Mouse (Mus musculus): Measurements from ENCODE around the gene Hist2h2ab.
"Not testable (repeated sequence)": the region's sequence is repeated elsewhere in the genome, so short reads cannot be mapped to it uniquely, and the experiment has no call there.

Gene Hist2h2ab

DNA sequence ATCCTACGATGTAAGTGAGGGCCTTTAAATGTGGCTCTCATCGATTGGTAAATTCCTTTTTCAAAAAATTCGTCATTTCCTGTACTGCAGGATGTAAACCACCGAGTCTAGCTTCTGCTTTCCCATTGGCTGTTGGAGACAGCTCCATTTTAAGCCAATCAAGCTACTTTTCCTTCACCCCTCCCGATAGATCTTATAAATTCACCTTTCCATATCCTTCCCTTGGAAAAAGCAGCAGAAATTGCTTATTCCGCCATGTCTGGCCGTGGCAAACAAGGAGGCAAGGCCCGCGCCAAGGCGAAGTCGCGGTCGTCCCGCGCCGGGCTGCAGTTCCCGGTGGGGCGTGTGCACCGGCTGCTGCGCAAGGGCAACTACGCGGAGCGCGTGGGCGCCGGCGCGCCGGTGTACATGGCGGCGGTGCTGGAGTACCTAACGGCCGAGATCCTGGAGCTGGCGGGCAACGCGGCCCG is at the start of gene Hist2h2ab, which contains the start of gene Bola1:
Gene Hist2h2ab (plus strand): TSS at position 205 of the 470 bp plus-strand sequence.
Gene Bola1 (minus strand): TSS at position 49 of the 470 bp plus-strand sequence.
- DNase-seq (ENCODE audit: low read depth, low spot score): peak; percentile 98

- no peak for DNase-seq (ENCODE audit: low read depth, low spot score)
Observed at GRCm38 (mm10) chr3:96170276-96170675, 49.4 kb upstream of the Hist2h2ab start.

- DNase-seq (ENCODE audit: low read depth, low spot score): no peak
Observed at GRCm38 (mm10) chr3:96170976-96171545, 48.6 kb upstream of the Hist2h2ab start.

- DNase-seq (ENCODE audit: low read depth, low spot score): peak; percentile 60
Observed at GRCm38 (mm10) chr3:96171583-96172196, 48.0 kb upstream of the Hist2h2ab start.

DNA sequence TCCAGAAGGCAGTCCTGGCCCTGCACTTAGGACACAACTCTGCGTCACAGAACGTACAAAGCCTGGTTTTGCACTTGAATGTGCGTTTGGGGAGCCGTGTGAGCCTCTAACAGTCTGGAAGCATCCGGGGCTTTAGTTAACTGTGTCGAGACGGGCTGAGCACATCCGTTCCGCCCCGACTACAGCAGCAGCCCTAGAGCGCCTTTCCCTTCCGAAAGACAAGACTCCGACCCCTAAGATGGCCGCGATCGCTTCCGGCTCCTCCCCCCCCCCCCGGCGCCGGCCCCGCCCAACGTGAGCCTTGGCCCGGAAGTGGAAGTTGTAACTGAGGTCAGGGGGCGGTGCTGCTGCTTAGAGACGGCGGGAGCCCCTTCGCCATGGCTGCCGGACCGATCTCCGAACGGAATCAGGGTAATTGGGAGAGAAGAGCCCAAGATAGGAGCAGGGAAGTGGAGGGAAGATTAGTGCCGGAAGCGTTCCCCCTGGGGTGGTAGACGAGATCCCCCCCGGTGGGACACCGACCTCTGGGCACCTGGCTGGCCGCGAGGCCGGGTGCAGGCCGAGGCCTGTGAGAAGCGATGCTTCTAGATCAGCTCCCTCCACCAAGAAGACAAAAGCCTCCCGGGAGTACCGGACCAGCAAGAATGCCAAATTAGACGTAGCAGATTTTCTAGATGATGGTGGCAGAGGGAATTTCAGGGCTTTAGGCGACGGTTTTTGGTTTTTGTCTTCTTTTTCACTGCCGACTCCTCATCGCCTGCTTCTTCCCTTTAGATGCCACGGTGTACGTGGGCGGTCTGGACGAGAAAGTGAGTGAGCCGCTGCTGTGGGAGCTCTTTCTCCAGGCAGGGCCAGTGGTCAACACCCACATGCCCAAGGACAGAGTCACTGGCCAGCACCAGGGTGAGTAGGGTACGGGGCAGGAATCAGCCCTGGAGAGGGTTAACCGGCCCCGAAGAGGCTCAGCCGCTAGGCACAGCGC is 47.2 kb upstream of the Hist2h2ab start, which contains the start of gene Sf3b4:
Gene Sf3b4 (plus strand): TSS at position 136 of the 982 bp plus-strand sequence.
- DNase-seq (ENCODE audit: low read depth, low spot score): peak; percentile 90

DNA sequence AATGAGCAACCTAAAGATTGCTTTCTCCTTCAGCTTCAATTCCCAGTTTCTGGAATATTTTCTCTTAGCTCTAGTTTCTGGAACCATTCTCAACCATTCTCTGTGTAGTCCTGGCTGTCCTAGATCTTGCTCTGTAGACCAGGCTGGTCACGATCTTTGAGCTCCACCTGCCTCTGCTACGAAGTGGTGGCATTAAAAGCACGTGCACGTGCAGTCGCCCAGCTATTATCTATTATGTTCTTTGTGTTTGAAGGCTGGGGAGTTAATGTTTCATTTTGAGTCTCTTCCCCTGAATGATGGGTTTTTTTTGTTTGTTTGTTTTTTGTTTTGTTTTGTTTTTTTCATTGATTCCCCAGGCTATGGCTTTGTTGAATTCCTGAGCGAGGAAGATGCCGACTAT is 46.5 kb upstream of the Hist2h2ab start:
- no peak for DNase-seq (ENCODE audit: low read depth, low spot score)

DNA sequence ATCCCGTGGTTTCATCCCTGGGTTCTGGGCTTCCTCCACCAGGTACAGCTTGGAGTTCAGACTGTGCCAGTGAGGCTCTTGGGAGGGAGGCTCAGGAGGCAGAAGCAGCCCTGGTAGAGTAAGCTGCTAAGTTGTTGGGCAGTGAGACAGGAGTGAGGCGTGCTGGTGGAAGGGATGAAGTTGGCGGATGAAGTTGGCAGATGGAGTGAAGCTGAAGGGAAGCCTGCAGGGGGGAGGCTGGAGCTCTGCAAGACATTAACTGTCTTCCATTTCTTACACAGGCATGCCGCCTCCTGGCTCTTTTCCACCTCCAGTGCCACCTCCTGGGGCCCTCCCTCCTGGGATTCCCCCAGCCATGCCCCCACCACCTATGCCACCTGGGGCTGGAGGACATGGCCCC is 45.6 kb upstream of the Hist2h2ab start:
- DNase-seq (ENCODE audit: low read depth, low spot score): not testable (repeated sequence)

GRCm38 (mm10) chr3:96175251-96175650 is 44.4 kb upstream of the Hist2h2ab start:
- DNase-seq (ENCODE audit: low read depth, low spot score): no peak

DNA sequence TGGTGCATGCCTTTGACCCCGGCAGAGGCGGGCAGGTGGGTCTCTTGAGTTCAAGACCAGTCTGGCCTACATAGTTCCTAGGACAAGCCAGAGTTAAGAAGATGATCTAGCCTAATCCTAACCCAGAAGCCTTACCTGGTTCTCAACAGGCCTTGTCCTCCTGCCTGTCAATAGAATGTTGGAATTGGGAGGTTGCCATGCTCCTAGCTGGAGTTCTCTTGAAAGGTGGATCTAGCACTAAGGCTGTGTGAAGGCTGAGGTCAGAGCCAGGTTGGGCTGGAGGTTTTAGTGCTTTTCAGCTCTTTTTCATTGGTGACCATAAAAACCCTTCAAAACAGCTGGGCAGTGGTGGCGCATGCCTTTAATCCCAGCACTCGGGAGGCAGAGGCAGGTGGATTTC is 41.2 kb upstream of the Hist2h2ab start:
- no peak for DNase-seq (ENCODE audit: low read depth, low spot score)

DNA sequence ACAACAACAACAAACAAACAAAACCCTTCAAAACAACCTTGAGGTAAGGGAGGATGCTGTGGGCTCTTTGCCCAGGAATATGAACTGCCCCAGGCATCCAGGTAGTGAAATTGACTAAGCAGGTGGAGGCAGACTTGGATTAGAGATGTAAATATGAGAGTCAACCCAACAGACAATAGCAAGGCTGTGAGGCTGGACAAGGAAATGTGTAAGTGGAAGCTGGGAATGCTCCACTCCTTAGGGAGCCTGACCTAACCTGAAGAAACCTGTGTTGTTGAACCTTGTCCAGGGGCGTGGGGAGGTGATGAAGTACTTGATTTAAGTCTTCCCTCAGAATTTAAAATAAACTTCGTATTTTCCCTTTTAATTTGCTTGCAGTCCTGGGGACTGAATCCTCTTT is 40.8 kb upstream of the Hist2h2ab start:
- DNase-seq (ENCODE audit: low read depth, low spot score): no peak

DNA sequence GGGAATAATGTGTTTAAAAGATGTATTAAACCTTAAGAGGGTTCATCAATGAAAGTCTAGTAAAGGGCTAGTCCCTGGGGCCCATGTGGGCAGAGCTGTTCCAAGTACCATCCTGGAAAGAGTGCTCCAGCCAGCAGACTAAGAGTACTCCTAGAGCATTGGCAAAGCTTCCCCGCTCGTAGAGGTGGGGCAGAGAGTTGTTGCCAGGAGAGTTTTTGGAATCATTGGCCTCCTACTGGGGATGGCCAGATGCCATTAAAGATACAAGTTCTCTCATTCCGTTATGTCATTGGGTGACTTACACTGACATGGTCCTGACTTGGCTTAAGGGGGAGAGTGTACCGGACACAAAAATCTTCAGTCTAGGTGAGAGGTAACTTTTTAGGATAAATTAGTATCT is 40.1 kb upstream of the Hist2h2ab start:
- no peak for DNase-seq (ENCODE audit: low read depth, low spot score)

- DNase-seq (ENCODE audit: low read depth, low spot score): no peak
Observed at GRCm38 (mm10) chr3:96180727-96181477, 38.8 kb upstream of the Hist2h2ab start, which contains the start of gene Sv2a. Gene Sv2a, plus strand, starts transcription at chr3:96181151.

GRCm38 (mm10) chr3:96181510-96182381 is 37.9 kb upstream of the Hist2h2ab start:
- DNase-seq (ENCODE audit: low read depth, low spot score): no peak

DNA sequence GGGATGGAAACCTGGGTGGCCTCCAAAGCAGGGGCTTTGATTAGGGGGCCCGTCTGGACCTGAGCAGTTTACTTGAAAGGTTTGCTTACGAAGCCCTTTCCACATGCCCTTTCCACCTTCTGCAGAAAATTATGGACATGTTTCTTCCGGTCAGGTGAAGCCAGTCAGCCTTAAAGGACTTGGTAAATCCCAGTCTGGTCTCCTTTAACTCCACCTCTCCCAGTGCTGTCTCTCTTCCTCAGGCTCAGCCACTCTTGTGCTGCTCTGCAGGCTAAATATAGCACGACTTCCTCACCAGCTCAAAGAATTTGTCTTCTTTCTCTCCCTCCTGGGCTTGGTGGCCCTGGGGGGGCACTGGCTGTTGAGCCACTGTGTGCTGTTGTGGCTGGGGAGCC is 37.3 kb upstream of the Hist2h2ab start:
- DNase-seq (ENCODE audit: low read depth, low spot score): peak; percentile 69

DNA sequence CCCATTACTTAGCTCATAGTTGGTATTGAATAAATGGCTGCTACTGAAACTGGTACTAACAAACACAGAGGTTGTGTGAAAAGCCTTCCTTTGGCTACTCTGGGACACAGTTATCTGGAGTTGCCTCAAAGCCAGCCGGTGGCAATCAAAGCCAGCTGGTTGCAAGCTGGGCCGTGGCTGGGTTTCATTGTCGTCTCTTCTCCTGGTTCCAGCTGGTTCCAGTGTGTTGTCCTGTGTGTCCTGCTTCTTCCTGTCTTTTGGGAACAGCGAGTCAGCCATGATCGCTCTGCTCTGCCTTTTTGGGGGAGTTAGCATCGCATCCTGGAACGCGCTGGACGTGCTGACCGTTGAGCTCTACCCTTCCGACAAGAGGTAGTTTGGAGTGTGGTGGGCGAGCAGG is 26.7 kb upstream of the Hist2h2ab start:
- no peak for DNase-seq (ENCODE audit: low read depth, low spot score)

GRCm38 (mm10) chr3:96194966-96195365 is 24.7 kb upstream of the Hist2h2ab start:
- no peak for DNase-seq (ENCODE audit: low read depth, low spot score)

DNA sequence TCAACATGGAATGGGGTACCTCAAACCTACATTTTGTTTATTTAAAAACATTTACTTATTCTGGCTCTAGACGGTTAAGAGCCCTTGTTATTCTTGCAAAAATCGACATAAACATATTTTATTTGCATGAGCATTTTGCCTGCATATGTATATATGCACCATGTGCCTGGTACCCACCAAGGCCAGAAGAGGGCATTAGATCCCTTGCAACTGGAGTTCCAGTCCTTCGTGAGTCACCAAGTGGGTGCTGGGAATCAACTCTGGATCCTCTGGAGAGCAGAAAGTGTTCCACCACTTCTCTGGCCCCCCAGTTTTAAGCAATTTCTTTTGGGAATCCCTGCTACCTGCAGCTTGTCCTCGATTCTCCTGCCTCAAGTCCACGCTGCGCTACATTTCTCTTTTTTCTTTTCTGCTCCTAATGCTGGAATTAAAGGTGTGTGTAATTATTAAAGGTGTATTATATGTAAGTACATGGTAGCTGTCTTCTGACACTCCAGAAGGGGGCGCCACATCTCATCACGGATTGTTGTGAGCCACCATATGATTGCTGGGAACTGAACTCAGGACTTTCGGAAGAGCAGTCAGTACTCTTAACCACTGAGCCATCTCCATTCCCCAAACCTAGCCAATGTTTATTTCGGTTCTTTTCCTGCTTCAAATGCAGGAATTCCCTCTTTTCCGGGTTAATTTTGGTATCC is 23.9 kb upstream of the Hist2h2ab start:
- no peak for DNase-seq (ENCODE audit: low read depth, low spot score)

- no peak for DNase-seq (ENCODE audit: low read depth, low spot score)
Observed at GRCm38 (mm10) chr3:96196437-96197128, 23.1 kb upstream of the Hist2h2ab start.

DNA sequence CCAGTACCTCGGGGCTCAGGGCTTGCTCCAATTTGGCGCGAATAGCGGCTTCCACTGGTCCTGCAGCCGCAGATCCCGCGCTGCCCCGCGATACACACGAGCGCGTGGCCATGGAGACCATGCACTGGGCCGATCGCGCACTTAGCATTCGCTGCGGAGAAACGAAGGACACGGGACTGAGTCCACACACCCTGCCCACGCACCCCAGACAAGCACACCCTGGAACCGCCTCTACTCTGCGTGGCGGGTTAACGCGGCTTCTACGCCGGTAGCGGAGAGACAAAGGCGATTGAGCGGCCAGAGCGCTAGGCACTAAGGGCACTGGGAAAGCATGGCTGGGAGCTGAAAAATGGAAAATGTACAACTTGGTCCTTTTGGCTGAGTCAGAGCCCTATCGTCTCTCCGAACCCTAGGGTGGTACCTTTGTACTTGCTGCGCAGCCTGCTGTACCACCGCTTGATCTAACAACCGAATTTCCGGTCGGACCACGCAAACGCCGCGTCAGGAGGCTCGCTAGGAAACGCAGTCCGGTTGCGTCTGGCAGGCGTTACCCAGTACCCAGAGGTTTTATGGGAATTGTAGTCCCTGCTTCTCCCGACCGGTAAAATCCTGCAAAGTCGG is 22.4 kb upstream of the Hist2h2ab start:
- DNase-seq (ENCODE audit: low read depth, low spot score): peak; percentile 96

Measured in telencephalon, adult 2 months (tissue).